Mouse (Mus musculus) kidney, adult 2 months (tissue): ENCODE measurements around the gene Cct6b.
A peak's percentile ranks its signal among the peaks of the same experiment; 100 is the strongest.

Experiments
- CTCF ChIP-seq: fragments of 200-500 bp; conservative IDR thresholded peaks from 2 replicates; pipeline ENCODE4 v1.5.1; 2011; ENCODE audit warnings: low read depth, mild to moderate bottlenecking, control low read depth, low read length, moderate library complexity, mixed read lengths; ENCODE audit not compliant: insufficient read depth, insufficient read length
- POLR2A ChIP-seq: fragments of 200-500 bp; IDR thresholded peaks from one replicate; pipeline ENCODE4 v1.6.1; 2011; ENCODE audit warnings: low read depth, low read length, control low read depth

- TF ChIP-seq POLR2A (no peak), CTCF (peak; percentile 50)
These were observed 29.9 kb downstream of the Cct6b start for GRCm38 (mm10) chr11:82734227-82734626.
